Mouse (Mus musculus): ENCODE measurements around the gene Mgat3.

Mgat3 gene

GRCm38 (mm10) chr15:80174598-80174875 lies 1.0 kb downstream of the Mgat3 start:
- no peak for DNase-seq (ENCODE audit: extremely low read depth, insufficient read length, low spot score)

GRCm38 (mm10) chr15:80175316-80175715 lies 1.8 kb downstream of the Mgat3 start:
- DNase-seq (ENCODE audit: extremely low read depth, insufficient read length, low spot score): no peak

GRCm38 (mm10) chr15:80175756-80176155 lies 2.2 kb downstream of the Mgat3 start:
- no peak for DNase-seq (ENCODE audit: extremely low read depth, insufficient read length, low spot score)

GRCm38 (mm10) chr15:80181561-80181960 lies 8.0 kb downstream of the Mgat3 start:
- no peak for DNase-seq (ENCODE audit: extremely low read depth, insufficient read length, low spot score)

- DNase-seq (ENCODE audit: extremely low read depth, insufficient read length, low spot score): no peak
Measured at GRCm38 (mm10) chr15:80182072-80182700, 8.7 kb downstream of the Mgat3 start.

- no peak for DNase-seq (ENCODE audit: extremely low read depth, insufficient read length, low spot score)
Measured at GRCm38 (mm10) chr15:80188927-80189326, 15.4 kb downstream of the Mgat3 start.

- DNase-seq (ENCODE audit: extremely low read depth, insufficient read length, low spot score): no peak
Measured at GRCm38 (mm10) chr15:80190075-80190474, 16.6 kb downstream of the Mgat3 start.

- DNase-seq (ENCODE audit: extremely low read depth, insufficient read length, low spot score): no peak
Measured at GRCm38 (mm10) chr15:80191585-80192245, 18.2 kb downstream of the Mgat3 start.

- DNase-seq (ENCODE audit: extremely low read depth, insufficient read length, low spot score): no peak
Measured at GRCm38 (mm10) chr15:80192246-80192585, 18.7 kb downstream of the Mgat3 start.

- DNase-seq (ENCODE audit: extremely low read depth, insufficient read length, low spot score): no peak
Measured at GRCm38 (mm10) chr15:80192847-80193246, 19.3 kb downstream of the Mgat3 start.

GRCm38 (mm10) chr15:80199556-80199955 lies 26.0 kb downstream of the Mgat3 start:
- DNase-seq (ENCODE audit: extremely low read depth, insufficient read length, low spot score): no peak

GRCm38 (mm10) chr15:80202111-80202775 lies 28.7 kb downstream of the Mgat3 start:
- no peak for DNase-seq (ENCODE audit: extremely low read depth, insufficient read length, low spot score)

- no peak for DNase-seq (ENCODE audit: extremely low read depth, insufficient read length, low spot score)
Measured at GRCm38 (mm10) chr15:80203406-80203805, 29.9 kb downstream of the Mgat3 start.

GRCm38 (mm10) chr15:80206057-80206565 lies 32.6 kb downstream of the Mgat3 start:
- DNase-seq (ENCODE audit: extremely low read depth, insufficient read length, low spot score): no peak

GRCm38 (mm10) chr15:80208446-80208845 lies 34.9 kb downstream of the Mgat3 start:
- no peak for DNase-seq (ENCODE audit: extremely low read depth, insufficient read length, low spot score)

GRCm38 (mm10) chr15:80213688-80214087 lies 40.2 kb downstream of the Mgat3 start:
- DNase-seq (ENCODE audit: extremely low read depth, insufficient read length, low spot score): no peak

GRCm38 (mm10) chr15:80215716-80216479 lies 42.4 kb downstream of the Mgat3 start:
- DNase-seq (ENCODE audit: extremely low read depth, insufficient read length, low spot score): peak; percentile 26

GRCm38 (mm10) chr15:80216480-80216820 lies 42.9 kb downstream of the Mgat3 start:
- peak; percentile 16 for DNase-seq (ENCODE audit: extremely low read depth, insufficient read length, low spot score)

GRCm38 (mm10) chr15:80217476-80217875 lies 44.0 kb downstream of the Mgat3 start:
- no peak for DNase-seq (ENCODE audit: extremely low read depth, insufficient read length, low spot score)

GRCm38 (mm10) chr15:80219211-80219610 lies 45.7 kb downstream of the Mgat3 start:
- peak; percentile 84 for DNase-seq (ENCODE audit: extremely low read depth, insufficient read length, low spot score)

All from 3134 (cell line).